8 mouse cellular contexts compared by ENCODE assay signal in genomic region chr3:88424605-88425329, GRCm38 (mm10). TPM values are rescaled to one million over a fixed set of nuclear protein-coding genes. Genes with fewer than 3 reads are reported as not detected.
DNase-seq lines count a peak whose midpoint lies in the region; ATAC-seq and TF ChIP-seq lines count a peak whose summit lies in the region.

TSS of gene Slc25a44 (minus strand) at chr3:88425139.

- no peaks in the 10 kb centered on the region for H3K27me3 ChIP-seq in CH12.LX (replicated peaks)
- no peaks in the 10 kb centered on the region for H3K27me3 ChIP-seq in forebrain, embryonic 11.5 days (ENCODE audit: control insufficient read depth, insufficient read depth, low read length)
- no peaks in the 10 kb centered on the region for H3K27me3 ChIP-seq in heart, embryonic 16.5 days (ENCODE audit: control insufficient read depth, insufficient read depth, low read length)
- no peaks in the 10 kb centered on the region for H3K27me3 ChIP-seq in liver, embryonic 15.5 days
- H3K27me3 ChIP-seq in neural tube, embryonic 12.5 days (replicated peaks): no peaks in the 10 kb centered on the region

- in situ Hi-C loops in CH12.LX (cut with MboI; ENCODE audit: low pct_ligation_motif_present, low pct_unique_long_range_greater_than_20kb, low sequenced_read_pairs): no loop called here

- no peak within 1 kb of the TSS for H3K27ac ChIP-seq in CH12.LX (ENCODE audit: insufficient read depth, low read depth)
- no peak within 1 kb of the TSS for H3K27ac ChIP-seq in forebrain, embryonic 11.5 days (ENCODE audit: low read depth, low read length)
- H3K27ac ChIP-seq in heart, embryonic 16.5 days (ENCODE audit: low read length): no peak within 1 kb of the TSS; the same call in 1 of the 2 replicates
- H3K27ac ChIP-seq in liver, embryonic 15.5 days (replicated peaks): peak within 1 kb of the TSS; percentile 76
- no peak within 1 kb of the TSS for H3K27ac ChIP-seq in neural tube, embryonic 12.5 days

- DNase-seq in CH12.LX (ENCODE audit: extremely low read depth): peak; percentile 99
- peak; percentile 100 for DNase-seq in c-Kit-positive CD71-positive TER-119-negative erythroid progenitor cells, embryonic 14.5 days (ENCODE audit: low read depth)
- DNase-seq in forebrain, embryonic 11.5 days (ENCODE audit: low spot score): peak; percentile 92
- DNase-seq in kidney, postnatal 36 days: peak; percentile 95 to 98
- peak; percentile 99 for DNase-seq in telencephalon, adult 2 months (ENCODE audit: low read depth, low spot score)

- no peak for TF ChIP-seq RAD21 in CH12.LX (IDR thresholded peaks at IDR 0.05; ENCODE audit: low read depth, low read length)

- H3K79me2 ChIP-seq in CH12.LX (replicated peaks; ENCODE audit: control insufficient read depth, extremely low read depth, insufficient read depth, poor library complexity, severe bottlenecking): peaks cover 16% of the 10 kb centered on the region

- no peaks in the 10 kb centered on the region for H3K9me3 ChIP-seq in CH12.LX (replicated peaks; ENCODE audit: low read length)
- H3K9me3 ChIP-seq in forebrain, embryonic 11.5 days (ENCODE audit: control insufficient read depth, low read length): no peaks in the 10 kb centered on the region
- H3K9me3 ChIP-seq in heart, embryonic 16.5 days (replicated peaks; ENCODE audit: control insufficient read depth, low read length): no peaks in the 10 kb centered on the region
- no peaks in the 10 kb centered on the region for H3K9me3 ChIP-seq in liver, embryonic 15.5 days (replicated peaks)
- H3K9me3 ChIP-seq in neural tube, embryonic 12.5 days: no peaks in the 10 kb centered on the region

- H3K4me2 ChIP-seq in CH12.LX (ENCODE audit: insufficient read depth, low read depth, poor library complexity, severe bottlenecking): peak within 1 kb of the TSS; percentile 66
- H3K4me2 ChIP-seq in forebrain, embryonic 11.5 days (ENCODE audit: low read depth, low read length, severe bottlenecking): peak within 1 kb of the TSS; percentile 85
- peak within 1 kb of the TSS; percentile 92 for H3K4me2 ChIP-seq in heart, embryonic 16.5 days (ENCODE audit: low read depth, low read length)
- H3K4me2 ChIP-seq in liver, embryonic 15.5 days: peak within 1 kb of the TSS; percentile 87
- H3K4me2 ChIP-seq in neural tube, embryonic 12.5 days (replicated peaks): peak within 1 kb of the TSS; percentile 88

- 2% methylated on average over 35 of the region's 35 CpGs for WGBS in forebrain, embryonic 11.5 days
- WGBS in heart, embryonic 16.5 days: under 1% methylated on average over 35 of the region's 35 CpGs
- WGBS in liver, embryonic 15.5 days (ENCODE audit: insufficient replicate concordance): under 1% methylated on average over 35 of the region's 35 CpGs
- 2% methylated on average over 35 of the region's 35 CpGs for WGBS in neural tube, embryonic 12.5 days

- peak; percentile 86 for TF ChIP-seq POLR2A in CH12.LX (IDR thresholded peaks at IDR 0.05; ENCODE audit: low read depth, low read length)

- ATAC-seq in forebrain, embryonic 11.5 days (replicated peaks; ENCODE audit: low FRiP score): peak; percentile 98
- ATAC-seq in heart, embryonic 16.5 days (replicated peaks; ENCODE audit: extremely low read depth, insufficient read depth, low FRiP score): peak; percentile 99
- ATAC-seq in liver, embryonic 15.5 days (ENCODE audit: insufficient read depth): peak; percentile 97
- peak; percentile 98 for ATAC-seq in neural tube, embryonic 12.5 days (ENCODE audit: low FRiP score, low read depth)

- peaks cover 5 to 32% of the 10 kb centered on the region in 2 experiments; a peak in 3 of 4 replicates for H3K4me1 ChIP-seq in CH12.LX (ENCODE audit: control insufficient read depth in 1 of 2, insufficient read depth in 2 of 2)
- peaks cover 3% of the 10 kb centered on the region; the same call in 1 of the 2 replicates for H3K4me1 ChIP-seq in forebrain, embryonic 11.5 days (replicated peaks; ENCODE audit: control insufficient read depth, insufficient read depth, low read length)
- H3K4me1 ChIP-seq in heart, embryonic 16.5 days (ENCODE audit: control insufficient read depth, insufficient read depth, low read length): peaks cover 14% of the 10 kb centered on the region
- peaks cover 55% of the 10 kb centered on the region for H3K4me1 ChIP-seq in liver, embryonic 15.5 days (replicated peaks)
- peaks cover 28% of the 10 kb centered on the region for H3K4me1 ChIP-seq in neural tube, embryonic 12.5 days

- H3K36me3 ChIP-seq in CH12.LX (replicated peaks in 1 of 2; ENCODE audit: control insufficient read depth in 1 of 2, insufficient read depth in 1 of 2, low read length in 1 of 2): peaks cover 16 to 27% of the 10 kb centered on the region in 2 experiments
- H3K36me3 ChIP-seq in forebrain, embryonic 11.5 days (ENCODE audit: control insufficient read depth, insufficient read depth, low read length): peaks cover 2% of the 10 kb centered on the region; the same call in 1 of the 2 replicates
- peaks cover 10% of the 10 kb centered on the region; the same call in 1 of the 2 replicates for H3K36me3 ChIP-seq in heart, embryonic 16.5 days (ENCODE audit: control insufficient read depth, insufficient read depth)
- H3K36me3 ChIP-seq in liver, embryonic 15.5 days (replicated peaks): peaks cover 19% of the 10 kb centered on the region
- H3K36me3 ChIP-seq in neural tube, embryonic 12.5 days: peaks cover 19% of the 10 kb centered on the region

- H3K9ac ChIP-seq in CH12.LX (ENCODE audit: insufficient read depth, low read depth): peak within 1 kb of the TSS; percentile 72
- H3K9ac ChIP-seq in forebrain, embryonic 11.5 days (ENCODE audit: low read length): peak within 1 kb of the TSS; percentile 68
- peak within 1 kb of the TSS; percentile 77 for H3K9ac ChIP-seq in heart, embryonic 16.5 days (ENCODE audit: low read length)
- peak within 1 kb of the TSS; percentile 65 for H3K9ac ChIP-seq in liver, embryonic 15.5 days
- peak within 1 kb of the TSS; percentile 66 for H3K9ac ChIP-seq in neural tube, embryonic 12.5 days

- no peak for TF ChIP-seq CTCF in CH12.LX (conservative IDR thresholded peaks at IDR 0.05 in 1 of 2, IDR thresholded peaks at IDR 0.05 in 1 of 2; ENCODE audit: low read depth in 2 of 2, low read length in 2 of 2)

- H3K4me3 ChIP-seq in CH12.LX (replicated peaks in 1 of 3; ENCODE audit: low read depth in 2 of 3, low read length in 2 of 3, poor library complexity in 1 of 3): peak within 1 kb of the TSS; percentile 74 to 97 (median 85)
- peak within 1 kb of the TSS; percentile 76 for H3K4me3 ChIP-seq in forebrain, embryonic 11.5 days (ENCODE audit: low read depth, low read length)
- peak within 1 kb of the TSS; percentile 77 for H3K4me3 ChIP-seq in heart, embryonic 16.5 days (ENCODE audit: low read length)
- peak within 1 kb of the TSS; percentile 79 for H3K4me3 ChIP-seq in liver, embryonic 15.5 days (replicated peaks)
- H3K4me3 ChIP-seq in neural tube, embryonic 12.5 days: peak within 1 kb of the TSS; percentile 63

- TF ChIP-seq EP300 in CH12.LX (IDR thresholded peaks at IDR 0.05; ENCODE audit: low read length): no peak

- dilution Hi-C loops in CH12.LX (cut with MboI; ENCODE audit: extremely low pct_ligation_motif_present, extremely low pct_unique_long_range_greater_than_20kb, low sequenced_read_pairs): no loop called here

TF ChIP-seq in CH12.LX, 34 proteins besides CTCF, POLR2A, EP300 and RAD21 (continues in another document):
- peak; percentile 60; the same call in 1 of the 2 replicates for TF ChIP-seq ZMIZ1 (IDR thresholded peaks at IDR 0.05; ENCODE audit: low read depth, low read length)
- peak; percentile 74; the same call in 1 of the 2 replicates for TF ChIP-seq TBP (conservative IDR thresholded peaks at IDR 0.05; ENCODE audit: low read depth, low read length)
- TF ChIP-seq POLR2AphosphoS2 (IDR thresholded peaks at IDR 0.05; ENCODE audit: low read depth, low read length): no peak
- no peak; the same call in 1 of the 2 replicates for TF ChIP-seq MEF2A (IDR thresholded peaks at IDR 0.05; ENCODE audit: borderline replicate concordance, low read depth, low read length)
- TF ChIP-seq MYC (IDR thresholded peaks at IDR 0.05; ENCODE audit: low read depth, low read length): peak; percentile 33
- peak; percentile 77 for TF ChIP-seq ELF1 (IDR thresholded peaks at IDR 0.05; ENCODE audit: low read depth, low read length)
- no peak for TF ChIP-seq SMC3 (IDR thresholded peaks at IDR 0.05; ENCODE audit: low read depth, low read length)
- TF ChIP-seq PAX5 (IDR thresholded peaks at IDR 0.05; ENCODE audit: low read length): no peak
- peak; percentile 87; the same call in 1 of the 2 replicates for TF ChIP-seq KAT2A (IDR thresholded peaks at IDR 0.05; ENCODE audit: insufficient replicate concordance, low read length)
- no peak; the same call in 1 of the 2 replicates for TF ChIP-seq GABPA (IDR thresholded peaks at IDR 0.05; ENCODE audit: insufficient replicate concordance, low read depth, low read length)
- TF ChIP-seq NRF1 (IDR thresholded peaks at IDR 0.05; ENCODE audit: low read depth, low read length): peak; percentile 69
- peak; percentile 82 for TF ChIP-seq MXI1 (IDR thresholded peaks at IDR 0.05; ENCODE audit: low read depth, low read length)
- TF ChIP-seq ZKSCAN1 (IDR thresholded peaks at IDR 0.05; ENCODE audit: borderline replicate concordance, low read depth, low read length): no peak
- peak; percentile 60 for TF ChIP-seq USF1 (IDR thresholded peaks at IDR 0.05; ENCODE audit: low read depth, low read length)
- TF ChIP-seq TCF12 (IDR thresholded peaks at IDR 0.05; ENCODE audit: low read depth, low read length): 0 out of 2 replicates have a peak, but pooled peaks have one; percentile 23
- no peak for TF ChIP-seq ZNF384 (IDR thresholded peaks at IDR 0.05; ENCODE audit: low read depth, low read length)
- TF ChIP-seq NELFE (IDR thresholded peaks at IDR 0.05; ENCODE audit: low read depth, low read length): peak; percentile 81
- TF ChIP-seq MAZ (IDR thresholded peaks at IDR 0.05; ENCODE audit: low read depth, low read length): peak; percentile 78; the same call in 1 of the 2 replicates
- TF ChIP-seq E2F4 (IDR thresholded peaks at IDR 0.05; ENCODE audit: insufficient replicate concordance, low read depth, low read length): no peak
- TF ChIP-seq SIN3A (IDR thresholded peaks at IDR 0.05; ENCODE audit: low read length): peak; percentile 85
- no peak for TF ChIP-seq UBTF (IDR thresholded peaks at IDR 0.05; ENCODE audit: low read depth, low read length)
- TF ChIP-seq MAX (IDR thresholded peaks at IDR 0.05; ENCODE audit: low read length): peak; percentile 82; the same call in 1 of the 2 replicates

RNA-seq across cellular contexts. Expression of gene Slc25a44, which starts in this region (rescaled TPM):
- total RNA-seq in CH12.LX (2012; rRNA removed): 8.9 and 11.5 TPM in 2 replicates
- total RNA-seq in CH12.LX (2014; rRNA removed): 12.9 and 13.2 TPM in 2 replicates
- 15.9 and 17.5 TPM in 2 replicates for polyA plus RNA-seq in CH12.LX (2012; ENCODE audit: insufficient read length, low read depth)
- polyA plus RNA-seq in forebrain, embryonic 11.5 days (2014; fragmentation: Nextera tagmentation; extraction: Ambion mirVana): 22.6 and 23.1 TPM in 2 replicates
- 13.3 and 13.7 TPM in 2 replicates for polyA plus RNA-seq in heart, embryonic 16.5 days (2015; fragmentation: Nextera tagmentation; extraction: Ambion mirVana)
- 10.6 and 12.7 TPM in 2 replicates for polyA plus RNA-seq in liver, embryonic 15.5 days (2015; fragmentation: Nextera tagmentation; extraction: Ambion mirVana)
- polyA plus RNA-seq in neural tube, embryonic 12.5 days (2016; fragmentation: Nextera tagmentation; extraction: Ambion mirVana): 24.1 and 28.0 TPM in 2 replicates
